Mouse (Mus musculus): ENCODE data around the gene Ypel1. TPM values are rescaled to one million over a fixed set of nuclear protein-coding genes. Genes with fewer than 3 reads are reported as not detected.

Ypel1 gene
- polyA plus RNA-seq, 1 experiment: 1.2 TPM

- TF ChIP-seq CTCF (IDR thresholded peaks at IDR 0.05; ENCODE audit: insufficient read depth, low read length) (no peak), POLR2A (IDR thresholded peaks at IDR 0.05; ENCODE audit: borderline replicate concordance, extremely low read depth, low read depth, low read length) (no peak)
- Histone ChIP-seq H3K4me3 (replicated peaks; ENCODE audit: extremely low read depth, low read depth, low read length) (no peak overlapping the region), H3K4me1 (ENCODE audit: control insufficient read depth, insufficient read depth, low read length) (no peaks in the 10 kb centered on the region)
- 56% methylated on average over 5 of the region's 5 CpGs for WGBS
- DNase-seq: no peak
Measured at GRCm38 (mm10) chr16:17117309-17117799, 47.9 kb downstream of the Ypel1 start.

DNA sequence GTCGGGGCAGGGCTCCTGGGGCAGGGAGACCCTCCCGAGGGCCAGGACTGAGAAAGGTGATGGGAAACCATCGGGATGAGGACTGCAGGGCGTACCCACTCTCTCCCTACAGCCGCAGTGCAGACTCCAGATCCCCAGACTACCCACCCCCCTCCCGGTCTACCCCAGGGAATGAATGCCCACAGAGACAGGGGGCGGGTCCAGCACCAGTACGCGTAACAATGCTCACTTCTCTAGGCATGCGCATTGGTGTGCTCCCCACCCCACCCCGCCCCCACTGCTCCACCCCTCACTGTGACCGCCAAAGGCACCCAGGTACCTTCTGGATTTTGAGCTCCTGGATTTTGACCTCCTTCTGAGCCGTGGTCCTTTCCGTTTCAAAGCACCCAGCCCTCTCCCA lies 52.1 kb downstream of the Ypel1 start:
- H3K4me3 ChIP-seq (replicated peaks; ENCODE audit: extremely low read depth, low read depth, low read length): no peak overlapping the region
- H3K4me1 ChIP-seq (ENCODE audit: control insufficient read depth, insufficient read depth, low read length): no peaks in the 10 kb centered on the region
- WGBS: 83% methylated on average over 14 of the region's 14 CpGs
- DNase-seq: no peak
- TF ChIP-seq POLR2A (IDR thresholded peaks at IDR 0.05; ENCODE audit: borderline replicate concordance, extremely low read depth, low read depth, low read length): no peak
- no peak for TF ChIP-seq CTCF (IDR thresholded peaks at IDR 0.05; ENCODE audit: insufficient read depth, low read length)

DNA sequence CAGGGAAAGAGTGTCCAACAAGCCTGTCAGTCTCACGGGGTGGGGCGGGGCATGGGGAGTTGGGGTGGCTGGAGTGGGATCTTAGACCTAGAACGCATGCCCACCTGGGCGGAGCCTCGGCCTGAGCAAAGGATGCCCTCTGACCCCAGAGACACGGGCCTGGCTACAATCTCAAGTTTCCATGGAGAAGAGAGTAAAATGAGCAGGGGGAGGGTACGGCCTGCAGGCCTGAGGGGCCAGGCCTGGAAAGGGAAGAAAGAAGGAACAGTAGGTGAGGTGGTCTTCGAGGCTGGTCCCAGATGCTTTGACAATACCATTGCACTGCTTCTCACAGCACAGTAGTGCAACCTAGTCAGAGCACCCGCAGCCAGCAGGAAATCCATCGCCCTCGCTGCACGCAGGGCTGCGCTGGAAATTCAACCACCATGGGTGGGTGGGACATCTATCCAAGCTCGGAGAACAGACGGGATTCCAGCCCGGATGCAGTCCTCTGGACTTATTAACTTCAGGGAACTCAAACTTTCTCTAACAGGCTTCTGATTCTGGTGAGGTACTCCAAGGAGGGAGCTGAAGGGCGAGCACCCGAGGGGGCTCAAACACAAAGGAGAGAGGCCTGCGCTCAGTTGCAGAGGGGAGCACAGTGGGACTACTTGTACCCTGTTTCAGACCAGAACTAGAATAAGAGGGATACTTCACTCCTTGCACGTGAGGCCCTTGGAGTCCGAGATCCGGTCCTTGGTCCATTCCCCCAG lies 54.8 kb downstream of the Ypel1 start:
- WGBS: 25% methylated on average over 22 of the region's 22 CpGs
- Histone ChIP-seq H3K4me3 (replicated peaks; ENCODE audit: extremely low read depth, low read depth, low read length) (no peak overlapping the region), H3K4me1 (ENCODE audit: control insufficient read depth, insufficient read depth, low read length) (no peaks in the 10 kb centered on the region)
- DNase-seq: no peak
- TF ChIP-seq CTCF (IDR thresholded peaks at IDR 0.05; ENCODE audit: insufficient read depth, low read length): no peak
- TF ChIP-seq POLR2A (IDR thresholded peaks at IDR 0.05; ENCODE audit: borderline replicate concordance, extremely low read depth, low read depth, low read length): no peak

DNA sequence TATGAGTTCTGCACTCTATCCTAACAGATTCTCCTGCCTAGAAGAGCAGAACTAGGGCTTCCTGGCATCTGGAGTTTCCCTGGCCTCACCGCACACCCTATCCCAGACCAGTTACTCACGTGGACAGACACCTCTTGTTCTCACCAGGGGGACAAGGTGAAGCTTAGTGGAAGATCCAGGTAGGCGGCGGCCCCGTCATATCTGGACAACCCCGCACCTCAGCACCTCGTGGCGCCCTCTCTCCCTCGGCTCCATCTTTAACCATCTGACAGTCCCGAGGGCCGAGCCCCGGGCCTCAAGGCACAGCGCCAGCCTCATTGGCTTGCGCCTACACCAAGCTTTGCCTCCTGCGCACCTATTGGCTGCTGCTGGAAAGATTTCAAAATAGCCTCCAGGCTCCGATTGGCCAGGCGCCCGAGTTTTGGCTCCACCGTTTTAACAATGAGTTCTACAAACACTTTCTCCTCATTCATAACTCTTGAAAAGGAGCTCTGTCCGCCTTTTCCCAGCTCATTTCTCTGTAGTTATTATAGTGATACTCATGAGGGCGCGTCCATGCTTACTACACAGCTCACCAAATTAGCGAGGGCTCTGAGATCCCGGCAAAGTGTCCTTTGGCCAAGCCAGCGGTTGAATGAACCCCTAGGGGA lies 55.5 kb downstream of the Ypel1 start, which contains the start of gene 2610318N02Rik:
Gene 2610318N02Rik (minus strand): TSS at position 297 of the 650 bp plus-strand sequence.
- Histone ChIP-seq H3K4me3 (replicated peaks; ENCODE audit: extremely low read depth, low read depth, low read length) (no peak within 1 kb of the TSS), H3K4me1 (ENCODE audit: control insufficient read depth, insufficient read depth, low read length) (no peaks in the 10 kb centered on the region)
- 2% methylated on average over 25 of the region's 25 CpGs for WGBS
- DNase-seq: peak; percentile 71
- no peak for TF ChIP-seq POLR2A (IDR thresholded peaks at IDR 0.05; ENCODE audit: borderline replicate concordance, extremely low read depth, low read depth, low read length)
- TF ChIP-seq CTCF (IDR thresholded peaks at IDR 0.05; ENCODE audit: insufficient read depth, low read length): no peak

DNA sequence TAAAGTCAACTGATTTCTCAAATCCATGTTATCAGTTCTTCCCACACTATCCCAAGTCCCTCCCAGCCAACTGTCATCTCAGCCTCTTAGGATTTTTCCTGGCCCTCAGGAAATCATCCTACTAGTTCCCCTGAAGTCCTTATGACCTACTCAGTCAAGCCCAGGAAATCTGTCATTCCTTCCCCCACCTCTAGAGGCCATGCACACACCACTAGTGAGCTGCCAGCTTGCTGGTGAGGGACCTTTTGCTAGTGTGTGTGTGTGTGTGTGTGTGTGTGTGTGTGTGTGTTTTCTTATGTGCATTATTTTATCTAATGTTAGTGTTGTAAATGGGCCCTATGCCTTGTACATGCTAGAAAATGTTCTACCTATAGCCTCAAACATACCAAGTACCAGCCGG lies 57.8 kb downstream of the Ypel1 start:
- peaks cover 3% of the 10 kb centered on the region; the same call in 1 of the 2 replicates for H3K4me1 ChIP-seq (ENCODE audit: control insufficient read depth, insufficient read depth, low read length)

GRCm38 (mm10) chr16:17131191-17132088 lies 61.9 kb downstream of the Ypel1 start:
- peak overlapping the region; percentile 86 for H3K4me3 ChIP-seq (replicated peaks; ENCODE audit: extremely low read depth, low read depth, low read length)
- DNase-seq: no peak
- TF ChIP-seq CTCF (IDR thresholded peaks at IDR 0.05; ENCODE audit: insufficient read depth, low read length): no peak
- no peak for TF ChIP-seq POLR2A (IDR thresholded peaks at IDR 0.05; ENCODE audit: borderline replicate concordance, extremely low read depth, low read depth, low read length)
- peaks cover 3% of the 10 kb centered on the region; the same call in 1 of the 2 replicates for H3K4me1 ChIP-seq (ENCODE audit: control insufficient read depth, insufficient read depth, low read length)
- WGBS: 4% methylated on average over 43 of the region's 43 CpGs

More for the DNA sequence above, 57.8 kb downstream of the Ypel1 start:
- DNase-seq: no peak
- no peak overlapping the region for H3K4me3 ChIP-seq (replicated peaks; ENCODE audit: extremely low read depth, low read depth, low read length)
- TF ChIP-seq CTCF (IDR thresholded peaks at IDR 0.05; ENCODE audit: insufficient read depth, low read length) (peak; percentile 71), POLR2A (IDR thresholded peaks at IDR 0.05; ENCODE audit: borderline replicate concordance, extremely low read depth, low read depth, low read length) (no peak)
- 88% methylated on average over 1 of the region's 1 CpGs for WGBS

DNA sequence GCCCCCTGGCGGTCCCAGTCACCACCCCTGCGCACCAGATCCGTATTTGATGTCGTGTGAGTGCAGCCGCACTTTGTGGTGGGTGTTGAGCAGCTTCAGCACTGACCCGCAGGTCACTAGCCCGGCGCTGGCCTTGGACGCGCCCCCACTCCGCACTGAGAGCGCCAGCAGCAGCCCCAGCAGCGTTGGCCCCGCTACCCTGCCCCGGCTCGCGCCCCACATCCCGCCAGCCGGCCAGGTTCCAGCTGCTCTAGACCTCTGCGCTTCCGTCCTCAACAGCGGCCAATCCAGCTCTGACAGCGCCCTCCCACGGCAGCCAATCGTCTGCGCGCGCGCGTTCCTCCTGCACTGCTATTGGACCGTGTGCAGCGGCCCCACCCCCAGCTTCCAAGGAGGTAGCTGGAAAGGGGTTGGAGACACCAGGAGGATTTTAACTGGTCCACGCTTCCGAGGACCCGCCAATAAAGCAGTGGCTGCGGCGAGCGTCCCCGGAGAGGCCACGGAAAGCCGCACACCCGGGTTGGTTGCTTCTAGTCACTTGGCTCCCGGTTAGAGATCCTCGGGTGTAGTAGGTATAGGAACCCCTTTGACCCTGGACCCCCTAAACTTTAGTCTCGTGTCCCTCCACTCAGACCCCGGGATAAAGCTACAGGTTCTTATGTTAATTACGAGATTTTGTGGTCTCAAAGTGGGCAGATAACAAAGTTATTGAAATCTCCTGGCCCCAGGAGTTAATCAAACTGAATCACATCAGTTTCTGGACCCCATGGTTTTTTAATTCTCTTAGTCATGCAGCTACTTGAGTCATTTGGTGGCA lies 62.8 kb downstream of the Ypel1 start, which contains the start of gene Sdf2l1:
Gene Sdf2l1 (minus strand): TSS at position 295 of the 817 bp plus-strand sequence.
- Histone ChIP-seq H3K4me1 (ENCODE audit: control insufficient read depth, insufficient read depth, low read length) (peaks cover 3% of the 10 kb centered on the region; the same call in 1 of the 2 replicates), H3K4me3 (replicated peaks; ENCODE audit: extremely low read depth, low read depth, low read length) (peak within 1 kb of the TSS; percentile 86)
- peak; percentile 95 for DNase-seq
- TF ChIP-seq CTCF (IDR thresholded peaks at IDR 0.05; ENCODE audit: insufficient read depth, low read length) (0 out of 2 replicates have a peak, but pooled peaks have one; percentile 4), POLR2A (IDR thresholded peaks at IDR 0.05; ENCODE audit: borderline replicate concordance, extremely low read depth, low read depth, low read length) (peak; percentile 29; the same call in 1 of the 2 replicates)
- WGBS: under 1% methylated on average over 47 of the region's 47 CpGs

DNA sequence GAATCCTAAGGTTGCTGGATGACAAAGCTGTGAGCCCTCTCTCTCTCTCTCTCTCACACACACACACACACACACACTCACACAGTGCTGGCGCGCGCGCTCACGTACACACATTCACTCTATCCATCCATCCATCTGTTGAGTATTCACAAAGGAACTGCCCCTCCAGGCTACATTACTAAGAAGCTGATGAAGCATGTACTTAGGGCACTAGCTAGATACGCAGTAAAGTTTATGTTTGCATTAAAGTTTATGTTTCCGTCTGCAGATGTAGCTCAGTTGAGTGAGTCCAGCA lies 63.4 kb downstream of the Ypel1 start:
- no peak for TF ChIP-seq POLR2A (IDR thresholded peaks at IDR 0.05; ENCODE audit: borderline replicate concordance, extremely low read depth, low read depth, low read length)
- TF ChIP-seq CTCF (IDR thresholded peaks at IDR 0.05; ENCODE audit: insufficient read depth, low read length): no peak
- Histone ChIP-seq H3K4me1 (ENCODE audit: control insufficient read depth, insufficient read depth, low read length) (peaks cover 3% of the 10 kb centered on the region; the same call in 1 of the 2 replicates), H3K4me3 (replicated peaks; ENCODE audit: extremely low read depth, low read depth, low read length) (no peak overlapping the region)
- no peak for DNase-seq
- WGBS: 38% methylated on average over 7 of the region's 7 CpGs

Other genes starting within 250 kb of the Ypel1 start
- gene Spag6l, start 240.2 kb upstream of the Ypel1 start, polyA plus RNA-seq (2012; rRNA removed): 5.7 and 5.8 TPM in 2 replicates
- gene Igll1, start 205.7 kb upstream of the Ypel1 start, polyA plus RNA-seq (2012; rRNA removed): 0.10 TPM in 1 of 2 replicates, not detected in the other
- 57.2 and 74.8 TPM in 2 replicates for gene Top3b, start 199.0 kb upstream of the Ypel1 start, polyA plus RNA-seq (2012; rRNA removed)
- gene Vpreb1, start 198.9 kb upstream of the Ypel1 start, polyA plus RNA-seq (2012; rRNA removed): 5.9 and 7.2 TPM in 2 replicates
- gene Ppm1f, start 173.2 kb upstream of the Ypel1 start, polyA plus RNA-seq (2012; rRNA removed): 40.4 and 46.2 TPM in 2 replicates
- 44.2 and 61.0 TPM in 2 replicates for gene Mapk1, start 86.3 kb upstream of the Ypel1 start, polyA plus RNA-seq (2012; rRNA removed)
- gene Ppil2, start 41.6 kb downstream of the Ypel1 start, polyA plus RNA-seq (2012; rRNA removed): 66.5 and 74.0 TPM in 2 replicates
- gene 2610318N02Rik, start 55.5 kb downstream of the Ypel1 start, polyA plus RNA-seq (2012; rRNA removed): 0.89 and 1.2 TPM in 2 replicates
- gene Sdf2l1, start 62.7 kb downstream of the Ypel1 start, polyA plus RNA-seq (2012; rRNA removed): 29.1 and 37.2 TPM in 2 replicates
- gene Ydjc, start 74.9 kb downstream of the Ypel1 start, polyA plus RNA-seq (2012; rRNA removed): 5.7 and 6.2 TPM in 2 replicates
- 0.91 TPM in 2 replicates for gene Ccdc116, start 77.5 kb downstream of the Ypel1 start, polyA plus RNA-seq (2012; rRNA removed)
- 40.4 and 51.2 TPM in 2 replicates for gene Ube2l3, start 133.0 kb downstream of the Ypel1 start, polyA plus RNA-seq (2012; rRNA removed)
- 0.02 and 0.07 TPM in 2 replicates for gene Rimbp3, start 138.9 kb downstream of the Ypel1 start, polyA plus RNA-seq (2012; rRNA removed)
- 2.0 and 2.2 TPM in 2 replicates for gene Hic2, start 163.9 kb downstream of the Ypel1 start, polyA plus RNA-seq (2012; rRNA removed)
- gene Tmem191c, start 206.4 kb downstream of the Ypel1 start, polyA plus RNA-seq (2012; rRNA removed): 7.0 and 8.6 TPM in 2 replicates